Mouse (Mus musculus): Measurements from ENCODE around the gene Gm20671.
"Not testable (repeated sequence)": the region's sequence is repeated elsewhere in the genome, so short reads cannot be mapped to it uniquely, and the experiment has no call there.

Gm20671 gene

GRCm38 (mm10) chr5:32827009-32827408 is at the start of gene Gm20671:
TSS of gene Gm20671 (minus strand) at chr5:32827109.
- no peak for DNase-seq (ENCODE audit: low spot score in 2 of 2)

- no peak for DNase-seq (ENCODE audit: low spot score in 2 of 2)
Observed at GRCm38 (mm10) chr5:32872346-32872745, 45.4 kb upstream of the Gm20671 start.

- DNase-seq (ENCODE audit: low spot score in 2 of 2) = no peak
Observed at GRCm38 (mm10) chr5:32869389-32870024, 42.6 kb upstream of the Gm20671 start.

GRCm38 (mm10) chr5:32863253-32864228 is 36.6 kb upstream of the Gm20671 start, which contains the start of gene Depdc5:
TSS of gene Depdc5 (plus strand) at chr5:32863701.
- DNase-seq (ENCODE audit: low spot score in 2 of 2) = peak; percentile 92

DNA sequence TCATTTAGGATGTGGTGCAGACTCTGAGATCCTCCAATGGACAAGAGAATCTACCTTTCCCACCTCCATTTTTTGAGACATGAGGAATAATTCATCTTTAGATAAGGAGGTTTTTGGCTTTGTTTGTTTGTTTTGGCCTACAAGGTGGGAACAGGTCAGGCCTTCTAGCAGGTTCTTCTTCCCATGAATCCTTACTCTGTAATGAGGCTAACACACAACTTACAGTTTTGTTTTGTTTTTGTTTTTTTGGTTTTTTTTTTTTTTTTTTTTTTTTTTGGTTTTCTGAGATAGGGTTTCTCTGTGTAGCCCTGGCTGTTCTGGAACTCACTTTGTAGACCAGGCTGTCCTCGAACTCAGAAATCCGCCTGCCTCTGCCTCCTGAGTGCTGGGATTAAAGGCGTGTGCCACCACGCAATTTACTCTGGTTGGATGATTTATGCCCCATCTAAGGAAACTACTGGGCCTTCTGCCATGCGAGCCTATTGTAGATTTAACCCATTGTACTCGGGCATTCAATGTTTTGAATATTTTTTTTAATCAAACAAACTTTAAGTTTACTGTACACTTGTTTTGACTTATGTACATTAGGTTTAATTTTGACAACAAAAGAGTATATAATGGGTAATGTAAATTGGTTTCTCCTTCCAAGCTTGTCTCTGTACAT is 35.7 kb upstream of the Gm20671 start:
- DNase-seq (ENCODE audit: low spot score in 2 of 2) = no peak

DNA sequence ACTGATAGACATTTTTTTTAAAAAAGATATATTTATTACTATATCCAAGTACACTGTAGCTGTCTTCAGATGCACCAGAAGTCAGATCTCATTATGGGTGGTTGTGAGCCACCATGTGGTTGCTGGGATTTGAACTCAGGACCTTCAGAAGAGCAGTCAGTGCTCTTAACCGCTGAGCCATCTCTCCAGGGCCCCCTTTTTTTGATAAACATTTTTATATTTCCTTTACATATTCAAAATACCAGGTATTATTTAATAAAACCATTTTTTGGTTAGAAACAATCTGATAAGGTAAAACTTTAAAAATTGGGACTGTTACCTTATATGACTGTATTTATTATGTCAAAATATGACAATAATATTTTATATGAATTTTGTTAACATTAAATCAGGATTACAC is 34.2 kb upstream of the Gm20671 start:
- no peak for DNase-seq (ENCODE audit: low spot score in 2 of 2)

GRCm38 (mm10) chr5:32857781-32858220 is 30.9 kb upstream of the Gm20671 start:
- DNase-seq (ENCODE audit: low spot score in 2 of 2) = peak; percentile 27 to 42

DNA sequence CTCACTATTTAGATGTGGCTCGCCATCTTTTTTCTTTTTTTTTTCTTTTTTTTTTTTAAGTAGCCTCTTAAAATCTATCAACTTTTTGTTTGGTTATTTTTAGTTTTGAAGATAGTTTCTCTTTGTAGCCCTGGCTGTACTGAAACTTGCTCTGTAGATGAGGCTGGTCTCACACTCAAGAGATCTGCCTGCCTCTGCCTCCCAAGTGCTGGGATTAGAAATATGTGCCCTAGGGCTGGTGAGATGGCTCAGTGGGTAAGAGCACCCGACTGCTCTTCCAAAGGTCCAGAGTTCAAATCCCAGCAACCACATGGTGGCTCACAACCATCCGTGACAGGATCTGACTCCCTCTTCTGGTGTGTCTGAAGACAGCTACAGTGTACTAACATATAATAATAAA is 28.4 kb upstream of the Gm20671 start:
- DNase-seq (ENCODE audit: low spot score in 2 of 2) = not testable (repeated sequence)

GRCm38 (mm10) chr5:32854818-32855217 is 27.9 kb upstream of the Gm20671 start:
- no peak for DNase-seq (ENCODE audit: low spot score in 2 of 2)

GRCm38 (mm10) chr5:32853731-32854507 is 27.0 kb upstream of the Gm20671 start, which contains the start of gene Prr14l:
TSS of gene Prr14l (minus strand) at chr5:32854256.
- DNase-seq (ENCODE audit: low spot score in 2 of 2) = peak; percentile 96 to 98

DNA sequence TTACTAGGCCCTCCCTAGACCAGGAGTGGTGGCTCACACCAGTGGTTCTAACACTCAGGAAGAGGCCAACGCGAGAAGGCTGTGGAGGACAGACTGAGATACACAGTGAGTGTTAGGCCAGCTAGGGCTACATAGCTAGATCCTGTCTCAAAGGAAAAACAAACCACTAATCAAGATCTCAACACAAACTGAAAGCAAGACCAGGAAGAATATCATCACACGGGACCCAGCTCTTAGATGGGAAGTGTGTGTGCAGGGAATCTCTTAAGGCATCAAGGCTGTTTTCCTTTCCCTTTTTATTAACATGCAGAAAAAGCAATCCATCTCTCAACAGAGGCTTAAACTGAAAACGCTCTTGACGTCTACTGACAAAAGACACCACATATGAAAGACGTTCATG is 25.1 kb upstream of the Gm20671 start:
- DNase-seq (ENCODE audit: low spot score in 2 of 2) = no peak

DNA sequence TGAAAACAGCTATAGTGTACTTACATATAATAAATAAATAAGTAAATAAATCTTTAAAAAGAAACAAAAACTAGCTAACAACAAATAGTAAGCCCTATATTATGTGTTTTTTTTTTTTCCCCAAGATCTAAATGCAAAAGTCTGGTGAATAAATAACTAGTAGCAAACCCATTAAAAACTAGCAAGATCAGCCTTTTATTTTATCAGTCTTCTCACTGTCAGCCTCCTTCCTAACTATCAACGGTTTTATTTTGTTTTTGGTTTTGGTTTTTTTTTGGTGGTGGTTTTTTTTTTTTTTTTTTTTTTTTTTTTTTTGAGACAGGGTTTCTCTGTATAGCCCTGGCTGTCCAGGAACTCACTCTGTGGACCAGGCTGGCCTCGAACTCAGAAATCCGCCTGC is 22.7 kb upstream of the Gm20671 start:
- not testable (repeated sequence) for DNase-seq (ENCODE audit: low spot score in 2 of 2)

- no peak for DNase-seq (ENCODE audit: low spot score in 2 of 2)
Observed at GRCm38 (mm10) chr5:32849178-32849577, 22.3 kb upstream of the Gm20671 start.

DNA sequence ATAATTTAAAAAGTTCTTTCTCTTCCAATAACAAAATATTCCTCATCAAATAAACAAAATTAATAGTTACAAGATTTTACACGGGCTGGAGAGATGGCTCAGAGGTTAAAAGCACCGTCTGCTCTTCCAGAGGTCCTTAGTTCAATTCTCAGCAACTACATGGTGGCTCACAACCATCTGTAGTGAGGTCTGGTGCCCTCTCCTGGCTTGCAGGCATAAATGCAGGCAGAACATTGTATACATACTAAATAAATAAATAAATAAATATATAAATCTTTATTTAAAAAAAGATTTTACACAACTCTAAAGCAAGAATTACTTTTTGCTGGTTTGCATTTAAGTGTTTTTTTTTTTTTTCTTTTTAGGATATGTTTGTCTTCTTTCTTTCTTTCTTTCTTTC is 13.1 kb upstream of the Gm20671 start:
- DNase-seq (ENCODE audit: low spot score in 2 of 2) = no peak

DNA sequence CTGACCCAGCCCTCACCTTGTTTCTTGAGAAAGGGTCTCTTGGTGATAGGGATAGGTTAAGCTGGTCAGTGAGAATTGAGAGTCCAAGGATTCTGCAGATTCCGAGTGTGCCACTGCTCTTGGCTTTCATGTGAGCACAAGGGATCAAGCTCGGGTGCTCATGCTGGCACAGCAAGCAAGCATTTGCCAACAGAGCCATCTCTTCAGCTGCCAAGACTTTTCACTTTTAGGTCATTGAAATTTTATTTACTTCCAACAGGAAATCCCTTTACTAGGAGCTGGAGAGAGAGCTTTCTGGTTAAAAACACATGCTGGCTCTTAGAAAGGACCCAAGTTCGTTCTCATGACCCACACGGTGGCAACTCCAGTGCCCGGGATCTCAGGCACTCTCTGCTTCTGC is 10.1 kb upstream of the Gm20671 start:
- DNase-seq (ENCODE audit: low spot score in 2 of 2) = no peak

- no peak for DNase-seq (ENCODE audit: low spot score in 2 of 2)
Observed at GRCm38 (mm10) chr5:32834497-32834896, 7.6 kb upstream of the Gm20671 start.

DNA sequence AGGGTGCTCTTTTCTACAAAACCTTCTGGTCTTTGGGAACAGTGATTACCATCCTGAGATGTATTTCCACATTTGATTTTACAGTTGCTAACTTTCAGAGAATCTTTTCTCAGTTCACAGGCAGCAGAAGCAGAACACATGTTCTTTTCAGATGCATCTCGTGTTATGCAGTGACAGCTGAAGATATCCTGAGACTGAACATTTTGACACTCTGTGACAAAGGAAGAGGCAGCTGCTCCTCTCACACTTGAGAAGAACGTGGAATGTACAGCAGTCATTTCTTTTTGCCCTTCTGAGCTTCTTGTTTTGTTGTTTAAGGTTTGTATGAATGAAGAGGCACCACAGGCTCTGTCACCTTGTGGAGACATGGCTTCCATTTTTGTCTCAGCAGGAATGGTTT is 3.1 kb upstream of the Gm20671 start:
- DNase-seq (ENCODE audit: low spot score in 2 of 2) = no peak

- DNase-seq (ENCODE audit: low spot score in 2 of 2) = not testable (repeated sequence)
Observed at GRCm38 (mm10) chr5:32828766-32829165, 1.9 kb upstream of the Gm20671 start.

- no peak for DNase-seq (ENCODE audit: low spot score in 2 of 2)
Observed at GRCm38 (mm10) chr5:32820471-32820870, 6.4 kb downstream of the Gm20671 start.

- no peak for DNase-seq (ENCODE audit: low spot score in 2 of 2)
Observed at GRCm38 (mm10) chr5:32815396-32815795, 11.5 kb downstream of the Gm20671 start.

- not testable (repeated sequence) for DNase-seq (ENCODE audit: low spot score in 2 of 2)
Observed at GRCm38 (mm10) chr5:32786454-32786853, 40.5 kb downstream of the Gm20671 start.
